Mouse (Mus musculus) C2C12 (cell line): ENCODE data around the gene Pfdn4. TPM values are rescaled to one million over a fixed set of nuclear protein-coding genes. Genes with fewer than 3 reads are reported as not detected.

Source experiments
- H3K27me3 ChIP-seq: one replicate; pipeline ENCODE4 v1.6.1; 2011; ENCODE audit not compliant: control insufficient read depth, insufficient read depth, insufficient read length
- H3K36me3 ChIP-seq: one replicate; pipeline ENCODE4 v1.6.1; 2011; ENCODE audit not compliant: control insufficient read depth, insufficient read depth
- H3K4me3 ChIP-seq: one replicate; pipeline ENCODE4 v1.5.1; 2011; ENCODE audit warnings: mild to moderate bottlenecking, control low read depth; ENCODE audit not compliant: poor library complexity, insufficient read depth, severe bottlenecking
- H3K79me2 ChIP-seq: one replicate; pipeline ENCODE4 v1.6.1; 2011; ENCODE audit not compliant: control insufficient read depth, insufficient read depth
- H3K79me3 ChIP-seq: one replicate; pipeline ENCODE4 v1.6.1; 2011; ENCODE audit warnings: low read depth, control low read depth
- H3ac ChIP-seq: one replicate; pipeline ENCODE3; 2011; ENCODE audit warnings: low read depth; ENCODE audit not compliant: control insufficient read depth, insufficient read length
- CEBPB ChIP-seq: IDR thresholded peaks from one replicate; pipeline ENCODE4 v1.6.1; 2011; ENCODE audit warnings: low read depth, mild to moderate bottlenecking, control low read depth, moderate library complexity
- CTCF ChIP-seq: IDR thresholded peaks from one replicate; pipeline ENCODE4 v1.5.1; 2011; ENCODE audit not compliant: control insufficient read depth, insufficient read depth, insufficient read length
- FOSL1 ChIP-seq: IDR thresholded peaks from one replicate; pipeline ENCODE4 v1.8.0; 2011; ENCODE audit warnings: mild to moderate bottlenecking, low read length; ENCODE audit not compliant: poor library complexity, insufficient read depth, severe bottlenecking
- MAX ChIP-seq: IDR thresholded peaks from one replicate; pipeline ENCODE4 v1.6.1; 2011; ENCODE audit warnings: mild to moderate bottlenecking, control low read depth
- MYOD1 ChIP-seq: IDR thresholded peaks from one replicate; pipeline ENCODE4 v1.6.1; 2011; ENCODE audit warnings: low read depth; ENCODE audit not compliant: control insufficient read depth, insufficient read length
- MYOG ChIP-seq: IDR thresholded peaks from one replicate; pipeline ENCODE4 v1.6.1; 2011; ENCODE audit not compliant: control insufficient read depth, insufficient read length; ENCODE audit errors: extremely low read depth
- USF1 ChIP-seq: IDR thresholded peaks from one replicate; pipeline ENCODE4 v1.6.1; 2011; ENCODE audit warnings: low read depth, mild to moderate bottlenecking, control low read depth, moderate library complexity
- polyA plus RNA-seq: library from polyadenylated mRNA; unstranded; fragments of >200 nt; fragmentation: generic; extraction: Trizol; gene quantifications from one replicate; pipeline ENCODE4 v1.2.1, GENCODE M21; 2012; ENCODE audit warnings: missing spikeins

Pfdn4 gene
- polyA plus RNA-seq, 1 experiment = 42.9 TPM

- H3K4me3 ChIP-seq = no peak overlapping the region
- no peak overlapping the region for H3ac ChIP-seq
- no peaks in the 10 kb centered on the region for H3K36me3 ChIP-seq
- H3K79me2 ChIP-seq = no peaks in the 10 kb centered on the region
- H3K79me3 ChIP-seq = no peaks in the 10 kb centered on the region
- TF ChIP-seq MYOG = no peak
- TF ChIP-seq MYOD1 = no peak
- TF ChIP-seq USF1 = no peak
- TF ChIP-seq FOSL1 = no peak
- TF ChIP-seq CEBPB = no peak
- TF ChIP-seq MAX = no peak
- TF ChIP-seq CTCF = no peak
- no peaks in the 10 kb centered on the region for H3K27me3 ChIP-seq
Measured at GRCm38 (mm10) chr2:170474125-170474524, 22.1 kb upstream of the Pfdn4 start.

- Histone ChIP-seq H3K36me3 (no peaks in the 10 kb centered on the region), H3K4me3 (no peak overlapping the region), H3ac (no peak overlapping the region), H3K79me3 (no peaks in the 10 kb centered on the region), H3K27me3 (no peaks in the 10 kb centered on the region), H3K79me2 (no peaks in the 10 kb centered on the region)
- TF ChIP-seq MAX (no peak), MYOG (no peak), FOSL1 (no peak), USF1 (no peak), MYOD1 (no peak)
Measured at GRCm38 (mm10) chr2:170475164-170475563, 21.1 kb upstream of the Pfdn4 start.

- Histone ChIP-seq H3K36me3 (no peaks in the 10 kb centered on the region), H3K4me3 (no peak overlapping the region), H3K79me3 (no peaks in the 10 kb centered on the region), H3K79me2 (no peaks in the 10 kb centered on the region), H3K27me3 (peaks cover 7% of the 10 kb centered on the region), H3ac (no peak overlapping the region)
- TF ChIP-seq CEBPB (no peak), CTCF (no peak), MAX (no peak), MYOG (no peak), FOSL1 (no peak), MYOD1 (no peak), USF1 (no peak)
Measured at GRCm38 (mm10) chr2:170476215-170476614, 20.0 kb upstream of the Pfdn4 start.

GRCm38 (mm10) chr2:170476643-170477042, 19.6 kb upstream of the Pfdn4 start:
- TF ChIP-seq FOSL1 = no peak
- H3K79me2 ChIP-seq = no peaks in the 10 kb centered on the region
- no peak overlapping the region for H3ac ChIP-seq
- peaks cover 8% of the 10 kb centered on the region for H3K27me3 ChIP-seq
- no peaks in the 10 kb centered on the region for H3K36me3 ChIP-seq
- no peaks in the 10 kb centered on the region for H3K79me3 ChIP-seq
- no peak overlapping the region for H3K4me3 ChIP-seq

GRCm38 (mm10) chr2:170482019-170482540, 14.1 kb upstream of the Pfdn4 start:
- H3K4me3 ChIP-seq = no peak overlapping the region
- no peak overlapping the region for H3ac ChIP-seq
- TF ChIP-seq FOSL1 = no peak
- no peak for TF ChIP-seq MAX
- no peak for TF ChIP-seq USF1
- no peak for TF ChIP-seq CTCF
- TF ChIP-seq CEBPB = no peak
- TF ChIP-seq MYOD1 = no peak
- no peak for TF ChIP-seq MYOG

GRCm38 (mm10) chr2:170483914-170484313, 12.3 kb upstream of the Pfdn4 start:
- Histone ChIP-seq H3K36me3 (no peaks in the 10 kb centered on the region), H3K4me3 (no peak overlapping the region), H3K79me2 (no peaks in the 10 kb centered on the region), H3ac (no peak overlapping the region), H3K27me3 (peaks cover 41% of the 10 kb centered on the region), H3K79me3 (no peaks in the 10 kb centered on the region)
- TF ChIP-seq MYOD1 (no peak), CEBPB (no peak), FOSL1 (no peak), USF1 (no peak), CTCF (no peak), MAX (no peak)

More at GRCm38 (mm10) chr2:170482019-170482540, 14.1 kb upstream of the Pfdn4 start:
- Histone ChIP-seq H3K36me3 (no peaks in the 10 kb centered on the region), H3K79me3 (no peaks in the 10 kb centered on the region), H3K27me3 (peaks cover 36% of the 10 kb centered on the region), H3K79me2 (no peaks in the 10 kb centered on the region)
